Mouse (Mus musculus) kidney, embryonic 14.5 days (tissue): ENCODE results near the gene Ppp1r9a. TPM values are rescaled to one million over a fixed set of nuclear protein-coding genes. Genes with fewer than 3 reads are reported as not detected.
A peak's percentile ranks its signal among the peaks of the same experiment; 100 is the strongest.

Experiments
- ATAC-seq: fragments of 200-750 bp; cut with Nextera tagmentation; 2 replicates; pipeline ENCODE4 v1.8.0; 2017; ENCODE audit warnings: moderate number of reproducible peaks, mild to moderate bottlenecking, moderate TSS enrichment, moderate library complexity; ENCODE audit not compliant: low FRiP score, low TSS enrichment
- H3K27ac ChIP-seq: fragments of 300-500 bp; sonication (generic); 2 replicates; pipeline ENCODE4 v1.5.1; 2014; ENCODE audit warnings: low read depth, mild to moderate bottlenecking, low read length, moderate library complexity, mixed read lengths
- H3K27me3 ChIP-seq: fragments of 300-500 bp; sonication (generic); 2 replicates; pipeline ENCODE4 v1.6.1; 2014; ENCODE audit warnings: mild to moderate bottlenecking, low read length; ENCODE audit not compliant: control insufficient read depth, insufficient read depth
- H3K36me3 ChIP-seq: fragments of 300-500 bp; sonication (generic); 2 replicates; pipeline ENCODE4 v1.6.1; 2014; ENCODE audit warnings: low read length, mixed read lengths; ENCODE audit not compliant: control insufficient read depth, insufficient read depth
- H3K4me1 ChIP-seq: fragments of 300-500 bp; sonication (generic); 2 replicates; pipeline ENCODE4 v1.6.1; 2014; ENCODE audit warnings: low read length, mixed read lengths; ENCODE audit not compliant: control insufficient read depth, insufficient read depth
- H3K4me2 ChIP-seq: fragments of 300-500 bp; sonication (generic); replicated peaks from 2 replicates; pipeline ENCODE4 v1.6.1; 2014; ENCODE audit warnings: low read depth, mild to moderate bottlenecking, low read length
- H3K4me3 ChIP-seq: fragments of 300-500 bp; sonication (generic); 2 replicates; pipeline ENCODE4 v1.5.1; 2014; ENCODE audit warnings: mild to moderate bottlenecking, low read length
- H3K9ac ChIP-seq: fragments of 300-500 bp; sonication (generic); 2 replicates; pipeline ENCODE4 v1.6.1; 2014; ENCODE audit warnings: low read depth, mild to moderate bottlenecking, low read length, moderate library complexity
- H3K9me3 ChIP-seq: fragments of 300-500 bp; sonication (generic); 2 replicates; pipeline ENCODE4 v1.6.1; 2016; ENCODE audit warnings: low read length; ENCODE audit not compliant: control insufficient read depth
- WGBS: fragments of 180-500 bp; shearing (Covaris S2); extraction: QIAGEN DNeasy Blood & Tissue Kit; methylation state at CpG from one replicate; pipeline ENCODE4 v1.1.7; 2014; 5-methylcytosine and 5-hydroxymethylcytosine counted together
- polyA plus RNA-seq: library from polyadenylated mRNA; unstranded; fragments of >200 nt; fragmentation: Nextera tagmentation; extraction: Ambion mirVana; gene quantifications from 2 replicates; pipeline ENCODE4 v1.2.1, GENCODE M21; 2014

Ppp1r9a gene
- polyA plus RNA-seq, 1 experiment from 2014 or later: 28.8 TPM

GRCm38 (mm10) chr6:5083957-5084356, 181.2 kb downstream of the Ppp1r9a start:
- no peak overlapping the region for H3K27ac ChIP-seq
- no peaks in the 10 kb centered on the region for H3K36me3 ChIP-seq
- no peak overlapping the region for H3K4me3 ChIP-seq
- H3K27me3 ChIP-seq: no peaks in the 10 kb centered on the region
- 37% methylated on average over 4 of the region's 4 CpGs for WGBS
- H3K4me1 ChIP-seq: peaks cover 16% of the 10 kb centered on the region
- ATAC-seq: peak; percentile 76; the same call in 1 of the 2 replicates
- no peaks in the 10 kb centered on the region for H3K9me3 ChIP-seq
- H3K9ac ChIP-seq: no peak overlapping the region
- no peak overlapping the region for H3K4me2 ChIP-seq

- Histone ChIP-seq H3K9ac (no peak overlapping the region), H3K27ac (no peak overlapping the region), H3K27me3 (no peaks in the 10 kb centered on the region), H3K36me3 (no peaks in the 10 kb centered on the region), H3K4me2 (no peak overlapping the region), H3K4me1 (peaks cover 12% of the 10 kb centered on the region), H3K9me3 (no peaks in the 10 kb centered on the region), H3K4me3 (no peak overlapping the region)
- ATAC-seq: peak; percentile 89
- WGBS: 27% methylated on average over 7 of the region's 7 CpGs
Measured at GRCm38 (mm10) chr6:5091873-5092272, 189.2 kb downstream of the Ppp1r9a start.

GRCm38 (mm10) chr6:5092795-5093194, 190.1 kb downstream of the Ppp1r9a start:
- Histone ChIP-seq H3K36me3 (no peaks in the 10 kb centered on the region), H3K4me3 (no peak overlapping the region), H3K27me3 (no peaks in the 10 kb centered on the region), H3K4me2 (no peak overlapping the region), H3K9ac (no peak overlapping the region), H3K27ac (no peak overlapping the region; the same call in 1 of the 2 replicates), H3K4me1 (peaks cover 12% of the 10 kb centered on the region), H3K9me3 (no peaks in the 10 kb centered on the region)
- WGBS: 82% methylated on average over 4 of the region's 4 CpGs
- no peak for ATAC-seq

- 43% methylated on average over 4 of the region's 4 CpGs for WGBS
- ATAC-seq: peak; percentile 28; the same call in 1 of the 2 replicates
- H3K36me3 ChIP-seq: no peaks in the 10 kb centered on the region
Measured at GRCm38 (mm10) chr6:5093516-5093915, 190.8 kb downstream of the Ppp1r9a start.

GRCm38 (mm10) chr6:5095365-5095973, 192.8 kb downstream of the Ppp1r9a start:
- Histone ChIP-seq H3K27me3 (no peaks in the 10 kb centered on the region), H3K4me2 (no peak overlapping the region), H3K9ac (no peak overlapping the region), H3K36me3 (no peaks in the 10 kb centered on the region), H3K27ac (no peak overlapping the region), H3K4me3 (no peak overlapping the region), H3K9me3 (no peaks in the 10 kb centered on the region), H3K4me1 (peaks cover 18% of the 10 kb centered on the region)
- no peak for ATAC-seq
- 91% methylated on average over 9 of the region's 9 CpGs for WGBS

More at GRCm38 (mm10) chr6:5093516-5093915, 190.8 kb downstream of the Ppp1r9a start:
- no peak overlapping the region for H3K9ac ChIP-seq
- no peak overlapping the region for H3K4me2 ChIP-seq
- no peaks in the 10 kb centered on the region for H3K27me3 ChIP-seq
- no peak overlapping the region for H3K4me3 ChIP-seq
- peak overlapping the region; percentile 34; the same call in 1 of the 2 replicates for H3K27ac ChIP-seq
- no peaks in the 10 kb centered on the region for H3K9me3 ChIP-seq
- H3K4me1 ChIP-seq: peaks cover 12% of the 10 kb centered on the region

GRCm38 (mm10) chr6:5097309-5097708, 194.6 kb downstream of the Ppp1r9a start:
- H3K27me3 ChIP-seq: no peaks in the 10 kb centered on the region
- 69% methylated on average over 3 of the region's 3 CpGs for WGBS
- H3K27ac ChIP-seq: no peak overlapping the region
- H3K36me3 ChIP-seq: no peaks in the 10 kb centered on the region
- ATAC-seq: no peak
- no peaks in the 10 kb centered on the region for H3K9me3 ChIP-seq
- H3K4me3 ChIP-seq: no peak overlapping the region
- H3K9ac ChIP-seq: no peak overlapping the region
- H3K4me1 ChIP-seq: peaks cover 12% of the 10 kb centered on the region
- H3K4me2 ChIP-seq: no peak overlapping the region

- Histone ChIP-seq H3K4me2 (no peak overlapping the region), H3K4me3 (no peak overlapping the region), H3K9me3 (no peaks in the 10 kb centered on the region), H3K36me3 (no peaks in the 10 kb centered on the region), H3K9ac (no peak overlapping the region), H3K27me3 (no peaks in the 10 kb centered on the region), H3K27ac (no peak overlapping the region), H3K4me1 (peaks cover 6% of the 10 kb centered on the region; the same call in 1 of the 2 replicates)
- ATAC-seq: no peak
- WGBS: 15% methylated on average over 5 of the region's 5 CpGs
Measured at GRCm38 (mm10) chr6:5099282-5099681, 196.6 kb downstream of the Ppp1r9a start.

GRCm38 (mm10) chr6:5099842-5100241, 197.1 kb downstream of the Ppp1r9a start:
- Histone ChIP-seq H3K27ac (no peak overlapping the region), H3K9ac (no peak overlapping the region), H3K36me3 (no peaks in the 10 kb centered on the region), H3K9me3 (no peaks in the 10 kb centered on the region), H3K4me1 (peaks cover 6% of the 10 kb centered on the region; the same call in 1 of the 2 replicates), H3K4me3 (no peak overlapping the region), H3K27me3 (no peaks in the 10 kb centered on the region), H3K4me2 (no peak overlapping the region)
- no peak for ATAC-seq
- 38% methylated on average over 8 of the region's 8 CpGs for WGBS

GRCm38 (mm10) chr6:5100347-5100746, 197.6 kb downstream of the Ppp1r9a start:
- Histone ChIP-seq H3K4me1 (peaks cover 6% of the 10 kb centered on the region; the same call in 1 of the 2 replicates), H3K27me3 (no peaks in the 10 kb centered on the region), H3K4me2 (no peak overlapping the region), H3K36me3 (no peaks in the 10 kb centered on the region), H3K9me3 (no peaks in the 10 kb centered on the region), H3K9ac (no peak overlapping the region), H3K4me3 (no peak overlapping the region), H3K27ac (no peak overlapping the region)
- no peak for ATAC-seq
- 71% methylated on average over 10 of the region's 10 CpGs for WGBS
